Comparison of ENCODE assay signal across 21 mouse cellular contexts in genomic region chr7:25436704-25437103, GRCm38 (mm10). TPM values are rescaled to one million over a fixed set of nuclear protein-coding genes. Genes with fewer than 3 reads are reported as not detected.
DNase-seq lines count a peak whose midpoint lies in the region; ATAC-seq and TF ChIP-seq lines count a peak whose summit lies in the region.
"Had no signal": no experiment of that assay in that cellular context is flagged by ENCODE, and none has a peak within 500 bp of the region (broad histone marks: within the 10 kb centered on the region; RNA-seq: fewer than 3 reads in every experiment).

No protein-coding gene starts in this region.

- no peaks in the 10 kb centered on the region for H3K9me3 ChIP-seq in heart, embryonic 13.5 days
- H3K9me3 ChIP-seq in liver, postnatal 0 days (ENCODE audit: low read length), result no peaks in the 10 kb centered on the region
- H3K9me3 ChIP-seq in liver, embryonic 12.5 days (replicated peaks), result no peaks in the 10 kb centered on the region
- H3K9me3 ChIP-seq in ES-Bruce4 (replicated peaks; ENCODE audit: control insufficient read depth, insufficient read depth, low read length, poor library complexity, severe bottlenecking), result no peaks in the 10 kb centered on the region
- H3K9me3 ChIP-seq in midbrain, embryonic 14.5 days (ENCODE audit: control insufficient read depth, low read length), result no peaks in the 10 kb centered on the region
- H3K9me3 ChIP-seq: embryonic facial prominence, embryonic 12.5 days; forebrain, embryonic 15.5 days; hindbrain, embryonic 10.5 days; intestine, embryonic 15.5 days had no signal

- H3K4me2 ChIP-seq in heart, embryonic 13.5 days, result no peak overlapping the region
- no peak overlapping the region for H3K4me2 ChIP-seq in liver, postnatal 0 days (ENCODE audit: low read depth, low read length)
- H3K4me2 ChIP-seq in liver, embryonic 12.5 days, result no peak overlapping the region
- H3K4me2 ChIP-seq in midbrain, embryonic 14.5 days (ENCODE audit: low read length), result no peak overlapping the region
- H3K4me2 ChIP-seq: embryonic facial prominence, embryonic 12.5 days; forebrain, embryonic 15.5 days; intestine, embryonic 15.5 days had no signal

- H3K9ac ChIP-seq in heart, embryonic 13.5 days, result no peak overlapping the region
- no peak overlapping the region for H3K9ac ChIP-seq in liver, postnatal 0 days (replicated peaks)
- H3K9ac ChIP-seq in liver, embryonic 12.5 days, result no peak overlapping the region
- H3K9ac ChIP-seq in ES-Bruce4 (ENCODE audit: low read depth, poor library complexity, severe bottlenecking), result no peak overlapping the region
- H3K9ac ChIP-seq in midbrain, embryonic 14.5 days (replicated peaks; ENCODE audit: low read length), result no peak overlapping the region
- H3K9ac ChIP-seq: embryonic facial prominence, embryonic 12.5 days; forebrain, embryonic 15.5 days; intestine, embryonic 15.5 days; liver, embryonic 14.5 days had no signal

- no peak for TF ChIP-seq CTCF in liver, postnatal 0 days (IDR thresholded peaks at IDR 0.05; ENCODE audit: low read depth)
- TF ChIP-seq CTCF in ES-Bruce4 (IDR thresholded peaks at IDR 0.05; ENCODE audit: low read depth, low read length), result no peak

- no peak for TF ChIP-seq POLR2A in ES-Bruce4 (IDR thresholded peaks at IDR 0.05; ENCODE audit: insufficient read depth, low read length)

- DNase-seq in heart, postnatal 25 days (ENCODE audit: low spot score), result no peak
- no peak for DNase-seq in liver, postnatal 0 days
- no peak for DNase-seq in cerebellum, postnatal 4 days (ENCODE audit: low spot score in 2 of 2)
- no peak for DNase-seq in midbrain, embryonic 14.5 days
- DNase-seq: cerebellum, adult 9-11 months; right cerebral cortex, adult 18-20 months had no signal

- H3K4me3 ChIP-seq in heart, embryonic 13.5 days, result no peak overlapping the region
- H3K4me3 ChIP-seq in liver, postnatal 0 days (ENCODE audit: low read depth, low read length), result no peak overlapping the region
- H3K4me3 ChIP-seq in liver, embryonic 12.5 days, result no peak overlapping the region
- H3K4me3 ChIP-seq in ES-Bruce4 (ENCODE audit: low read depth, low read length), result no peak overlapping the region
- no peak overlapping the region for H3K4me3 ChIP-seq in midbrain, embryonic 14.5 days (replicated peaks; ENCODE audit: low read depth, low read length)
- H3K4me3 ChIP-seq: embryonic facial prominence, embryonic 12.5 days; forebrain, embryonic 15.5 days; hindbrain, embryonic 10.5 days; intestine, embryonic 15.5 days had no signal

- no peak for TF ChIP-seq EP300 in liver, postnatal 0 days (IDR thresholded peaks at IDR 0.05; ENCODE audit: low read depth)
- no peak for TF ChIP-seq EP300 in ES-Bruce4 (IDR thresholded peaks at IDR 0.05; ENCODE audit: insufficient read depth, low read depth, low read length)

- no peak for ATAC-seq in heart, embryonic 13.5 days (ENCODE audit: extremely low read depth, insufficient number of reproducible peaks, low FRiP score, low TSS enrichment)
- no peak for ATAC-seq in liver, postnatal 0 days
- ATAC-seq in liver, embryonic 12.5 days, result no peak
- 0 out of 2 replicates have a peak, but pooled peaks have one; percentile 25 for ATAC-seq in monocyte, adult 5-6 weeks (replicated peaks; ENCODE audit: insufficient number of reproducible peaks, low FRiP score, low TSS enrichment, poor library complexity, severe bottlenecking)
- no peak for ATAC-seq in midbrain, embryonic 14.5 days (ENCODE audit: low FRiP score, low TSS enrichment)
- ATAC-seq: forebrain, embryonic 15.5 days; intestine, embryonic 15.5 days; midbrain, embryonic 16.5 days; Patski had no signal

- H3K36me3 ChIP-seq in heart, embryonic 13.5 days, result no peaks in the 10 kb centered on the region
- no peaks in the 10 kb centered on the region for H3K36me3 ChIP-seq in liver, postnatal 0 days (replicated peaks; ENCODE audit: insufficient read depth, low read length)
- H3K36me3 ChIP-seq in liver, embryonic 12.5 days, result no peaks in the 10 kb centered on the region
- H3K36me3 ChIP-seq in ES-Bruce4 (ENCODE audit: control insufficient read depth, insufficient read depth, low read length, poor library complexity, severe bottlenecking), result no peaks in the 10 kb centered on the region
- no peaks in the 10 kb centered on the region for H3K36me3 ChIP-seq in midbrain, embryonic 14.5 days (ENCODE audit: control insufficient read depth, insufficient read depth, low read length)
- H3K36me3 ChIP-seq: embryonic facial prominence, embryonic 12.5 days; forebrain, embryonic 15.5 days; hindbrain, embryonic 10.5 days; intestine, embryonic 15.5 days had no signal

- peak overlapping the region; percentile 43; the same call in 1 of the 2 replicates for H3K27ac ChIP-seq in heart, embryonic 13.5 days (replicated peaks)
- H3K27ac ChIP-seq in liver, postnatal 0 days (ENCODE audit: low read depth), result peak overlapping the region; percentile 82
- H3K27ac ChIP-seq in liver, embryonic 12.5 days, result no peak overlapping the region
- H3K27ac ChIP-seq in ES-Bruce4 (ENCODE audit: insufficient read depth, low read length), result peak overlapping the region; percentile 91
- H3K27ac ChIP-seq in midbrain, embryonic 14.5 days (replicated peaks; ENCODE audit: low read depth, low read length), result no peak overlapping the region
- H3K27ac ChIP-seq: embryonic facial prominence, embryonic 12.5 days; forebrain, embryonic 15.5 days; hindbrain, embryonic 10.5 days; liver, embryonic 14.5 days had no signal

- 76% methylated on average over 2 of the region's 2 CpGs for WGBS in heart, embryonic 13.5 days
- WGBS in liver, postnatal 0 days (ENCODE audit: insufficient replicate concordance), result 60% methylated on average over 2 of the region's 2 CpGs
- 72% methylated on average over 2 of the region's 2 CpGs for WGBS in liver, embryonic 12.5 days (ENCODE audit: insufficient replicate concordance)
- 93% methylated on average over 2 of the region's 2 CpGs for whole genome bisulfite sequencing in midbrain, embryonic 14.5 days

- intact Hi-C loops in heart, postnatal 25 days (cut with DNase I), result no loop called here

- H3K27me3 ChIP-seq in heart, embryonic 13.5 days (replicated peaks), result no peaks in the 10 kb centered on the region
- no peaks in the 10 kb centered on the region for H3K27me3 ChIP-seq in liver, postnatal 0 days (ENCODE audit: insufficient read depth, low read length)
- no peaks in the 10 kb centered on the region for H3K27me3 ChIP-seq in liver, embryonic 12.5 days (replicated peaks)
- no peaks in the 10 kb centered on the region for H3K27me3 ChIP-seq in ES-Bruce4 (ENCODE audit: control insufficient read depth, insufficient read depth, low read length, poor library complexity, severe bottlenecking)
- H3K27me3 ChIP-seq in midbrain, embryonic 14.5 days (ENCODE audit: control insufficient read depth, insufficient read depth, low read length), result no peaks in the 10 kb centered on the region
- H3K27me3 ChIP-seq: embryonic facial prominence, embryonic 12.5 days; forebrain, embryonic 15.5 days; intestine, embryonic 15.5 days; Patski had no signal

- H3K4me1 ChIP-seq in heart, embryonic 13.5 days, result no peaks in the 10 kb centered on the region
- H3K4me1 ChIP-seq in liver, postnatal 0 days (ENCODE audit: insufficient read depth), result peaks cover 57% of the 10 kb centered on the region
- H3K4me1 ChIP-seq in liver, embryonic 12.5 days, result peaks cover 5% of the 10 kb centered on the region; the same call in 1 of the 2 replicates
- peaks cover 10% of the 10 kb centered on the region for H3K4me1 ChIP-seq in ES-Bruce4 (ENCODE audit: control insufficient read depth, insufficient read depth, low read length)
- peaks cover 3% of the 10 kb centered on the region; the same call in 1 of the 2 replicates for H3K4me1 ChIP-seq in midbrain, embryonic 14.5 days (ENCODE audit: control insufficient read depth, insufficient read depth, low read length)

RNA-seq across cellular contexts. Expression of gene Cxcl17, which starts 24.0 kb away (rescaled TPM):
- polyA plus RNA-seq in heart, embryonic 13.5 days (2015; fragmentation: Nextera tagmentation; extraction: Ambion mirVana), result 0.27 and 0.40 TPM in 2 replicates
- not detected for total RNA-seq in heart, postnatal 25 days (2021)
- polyA plus RNA-seq in liver, postnatal 0 days (2015; fragmentation: Nextera tagmentation; extraction: Ambion mirVana), result not detected in 2 replicates
- 0.30 TPM in 1 of 2 replicates, not detected in the other for polyA plus RNA-seq in liver, embryonic 12.5 days (2016; fragmentation: Nextera tagmentation; extraction: Ambion mirVana)
- polyA plus RNA-seq in ES-Bruce4 (2011; ENCODE audit: insufficient read depth, insufficient read length, low read depth, missing spikeins), result not detected in 2 replicates
- not detected in 3 replicates for total RNA-seq in monocyte, adult 5-6 weeks (2017)
- polyA plus RNA-seq in midbrain, embryonic 14.5 days (2014; fragmentation: Nextera tagmentation; extraction: Ambion mirVana), result 0.29 TPM in 1 of 2 replicates, not detected in the other
- total RNA-seq: adrenal gland, adult 18-20 months; gastrocnemius, postnatal 25 days; layer of hippocampus, adult 8-10 months; left cerebral cortex, postnatal 14 days had no signal
- polyA plus RNA-seq: intestine, embryonic 15.5 days; liver, embryonic 14.5 days had no signal

RNA-seq across cellular contexts. Expression of gene Lipe, which starts 38.2 kb away (rescaled TPM):
- 5.7 and 6.9 TPM in 2 replicates for polyA plus RNA-seq in heart, embryonic 13.5 days (2015; fragmentation: Nextera tagmentation; extraction: Ambion mirVana)
- 10 to 100 TPM; 40.5 to 41.5 TPM for total RNA-seq in heart, postnatal 25 days (2021)
- 5.2 and 5.5 TPM in 2 replicates for polyA plus RNA-seq in liver, postnatal 0 days (2015; fragmentation: Nextera tagmentation; extraction: Ambion mirVana)
- 2.9 and 3.3 TPM in 2 replicates for polyA plus RNA-seq in liver, embryonic 12.5 days (2016; fragmentation: Nextera tagmentation; extraction: Ambion mirVana)
- polyA plus RNA-seq in ES-Bruce4 (2011; ENCODE audit: insufficient read depth, insufficient read length, low read depth, missing spikeins), result 18.0 and 18.9 TPM in 2 replicates
- total RNA-seq in monocyte, adult 5-6 weeks (2017), result 19.5 to 19.9 TPM (median 19.7 TPM) in 3 replicates
- 3.8 and 9.2 TPM in 2 replicates for polyA plus RNA-seq in midbrain, embryonic 14.5 days (2014; fragmentation: Nextera tagmentation; extraction: Ambion mirVana)

RNA-seq across cellular contexts. Expression of gene Ceacam1, which starts 40.7 kb away (rescaled TPM):
- polyA plus RNA-seq in heart, embryonic 13.5 days (2015; fragmentation: Nextera tagmentation; extraction: Ambion mirVana), result 2.6 and 2.9 TPM in 2 replicates
- 10 to 100 TPM; 12.4 to 14.7 TPM for total RNA-seq in heart, postnatal 25 days (2021)
- polyA plus RNA-seq in liver, postnatal 0 days (2015; fragmentation: Nextera tagmentation; extraction: Ambion mirVana), result 24.3 and 27.3 TPM in 2 replicates
- polyA plus RNA-seq in liver, embryonic 12.5 days (2016; fragmentation: Nextera tagmentation; extraction: Ambion mirVana), result 1.9 and 2.4 TPM in 2 replicates
- polyA plus RNA-seq in ES-Bruce4 (2011; ENCODE audit: insufficient read depth, insufficient read length, low read depth, missing spikeins), result 1.1 and 1.5 TPM in 2 replicates
- total RNA-seq in monocyte, adult 5-6 weeks (2017), result 207 to 253 TPM (median 236 TPM) in 3 replicates
- polyA plus RNA-seq in midbrain, embryonic 14.5 days (2014; fragmentation: Nextera tagmentation; extraction: Ambion mirVana), result 0.24 and 0.63 TPM in 2 replicates

Comparison
In these comparisons a context has a peak if more than half of its experiments do, and no peak if none do; other contexts are left out.
1. H3K27ac ChIP-seq: peak in heart, embryonic 13.5 days (single experiment), liver, postnatal 0 days (single experiment) and ES-Bruce4 (single experiment); none in liver, embryonic 12.5 days (single experiment) and midbrain, embryonic 14.5 days (single experiment).